Mouse (Mus musculus) mesoderm, embryonic 11.5 days (tissue): ENCODE measurements around the gene Bhlha15.

ENCODE experiments used
- DNase-seq: peaks from one replicate; pipeline ENCODE4 v3.0.0-alpha.2; 2012; ENCODE audit warnings: low read depth, low spot score

The Bhlha15 gene

DNA sequence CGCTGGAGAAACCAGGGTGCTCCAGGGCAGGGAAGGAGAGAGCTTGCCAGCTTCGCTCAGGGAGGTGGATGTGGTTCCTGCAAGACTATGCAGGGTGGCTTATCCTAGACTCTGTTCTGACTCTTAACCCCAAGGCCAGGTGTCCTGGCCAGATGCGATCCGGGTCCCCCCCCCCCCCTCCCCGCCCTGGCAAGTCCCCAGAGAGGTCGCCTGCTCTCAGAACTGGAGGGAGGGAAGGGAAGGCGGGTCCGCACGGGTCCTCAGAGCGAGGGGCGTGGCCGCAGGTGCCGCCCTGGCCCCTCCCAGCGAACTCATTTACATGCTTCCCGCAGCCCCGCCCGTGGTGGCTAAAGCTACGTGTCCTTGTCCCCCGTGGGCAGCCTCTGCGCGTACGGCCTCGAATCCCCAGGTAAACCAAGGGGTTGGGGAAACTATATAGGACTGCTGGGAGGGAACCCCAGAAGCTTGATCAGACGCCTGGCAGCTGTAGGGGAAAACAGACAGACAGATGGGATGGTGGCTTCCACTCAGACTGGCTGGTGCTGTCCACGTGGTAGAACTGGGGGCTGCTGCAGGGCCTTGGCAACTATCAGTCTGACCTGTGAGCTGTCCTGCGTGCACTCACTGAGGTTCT is at the start of gene Bhlha15:
Gene Bhlha15 (plus strand): TSS at position 337 of the 634 bp plus-strand sequence.
- peak; percentile 44 for DNase-seq

DNA sequence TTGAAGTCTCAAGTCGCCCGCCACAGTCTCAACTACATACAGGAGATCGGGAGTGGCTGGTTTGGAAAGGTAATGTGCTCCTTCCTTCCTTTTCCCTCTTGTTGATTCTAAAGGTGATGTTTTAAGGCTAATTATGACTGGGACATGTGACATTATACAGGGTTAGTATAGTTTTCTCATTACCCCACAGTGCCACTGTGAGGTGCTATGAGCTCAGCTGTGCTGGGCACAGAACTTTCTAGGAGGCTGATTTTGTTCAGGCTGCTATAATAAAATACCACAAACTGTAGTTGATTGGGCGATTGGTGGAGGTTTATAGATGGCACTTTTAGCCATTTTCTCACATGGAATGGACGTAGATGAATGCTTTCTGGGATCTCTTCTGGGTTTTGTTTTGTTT is 46.6 kb upstream of the Bhlha15 start:
- no peak for DNase-seq

DNA sequence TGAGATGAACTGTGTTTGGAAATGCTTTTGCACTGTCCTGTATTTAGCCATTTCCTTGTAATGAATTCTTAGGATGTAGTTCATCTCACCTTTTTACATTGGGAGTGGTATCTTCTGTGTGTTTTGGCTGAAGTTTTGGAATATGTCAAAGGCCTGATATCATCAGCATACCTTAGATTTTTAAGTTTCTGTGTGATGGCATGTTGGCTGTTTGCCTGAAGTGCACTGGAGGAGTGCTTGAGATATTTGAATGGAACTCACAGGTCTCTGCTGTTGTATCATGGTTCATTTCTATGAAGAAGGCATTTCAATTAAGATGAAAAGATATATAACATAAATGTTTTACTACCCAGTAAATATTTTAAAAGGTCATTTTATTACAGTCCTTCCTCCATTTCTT is 43.2 kb upstream of the Bhlha15 start:
- no peak for DNase-seq

DNA sequence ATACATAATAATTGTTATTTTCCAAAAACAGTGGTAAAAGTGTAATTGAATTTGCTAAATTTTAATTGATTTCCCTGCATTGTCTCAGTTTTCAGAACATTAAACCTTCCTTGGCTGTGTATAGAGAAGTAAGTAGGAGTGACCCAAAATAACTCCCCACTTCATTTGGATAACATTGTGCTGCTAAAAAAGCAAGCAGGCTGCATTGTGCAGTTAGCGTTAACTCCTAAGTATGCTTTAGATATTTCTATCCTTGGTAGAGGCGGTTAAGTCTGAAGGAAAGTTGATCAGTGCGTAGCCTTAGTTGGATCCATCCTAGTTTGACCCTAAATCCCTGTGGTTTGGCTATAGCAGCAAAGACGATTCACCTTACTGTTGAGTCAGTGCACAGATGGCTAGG is 40.6 kb upstream of the Bhlha15 start:
- no peak for DNase-seq

DNA sequence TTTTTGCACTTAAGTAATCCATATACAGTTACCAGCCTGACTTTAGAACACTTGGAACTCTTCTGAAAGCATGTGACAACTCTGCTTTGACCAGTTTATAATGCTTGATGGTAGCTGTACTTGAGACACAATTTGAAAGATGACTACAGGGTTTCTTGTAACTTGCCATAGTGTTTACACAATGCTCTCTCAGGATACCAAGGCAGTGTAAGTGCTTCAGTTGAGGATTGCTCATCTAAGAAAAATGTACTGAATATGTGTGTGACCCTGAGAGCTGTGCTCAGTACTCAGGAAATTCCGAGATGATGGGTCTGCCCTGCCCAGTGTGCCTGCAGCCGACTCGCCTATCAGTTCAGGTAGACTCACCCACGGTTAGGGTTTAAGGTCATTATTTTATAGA is 38.8 kb upstream of the Bhlha15 start:
- no peak for DNase-seq

DNA sequence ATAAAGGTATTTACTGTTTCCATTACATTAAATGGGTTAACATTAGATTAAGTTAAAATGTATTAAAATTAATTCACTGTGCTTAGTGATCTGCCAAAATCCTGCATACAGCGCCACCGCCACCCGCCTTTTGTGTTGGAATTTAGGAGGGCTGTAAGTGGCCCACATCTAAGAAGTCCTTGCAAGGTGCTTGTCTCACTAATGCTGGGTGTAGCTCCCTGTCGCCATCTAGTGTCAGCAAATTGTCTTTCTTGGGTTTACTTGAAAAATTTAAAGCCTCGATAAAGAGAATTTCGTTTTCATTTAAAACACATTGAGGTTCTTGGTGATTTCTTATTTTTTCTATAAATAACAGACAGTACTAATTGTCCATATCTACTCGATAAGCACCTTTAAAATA is 35.6 kb upstream of the Bhlha15 start:
- peak; percentile 78 for DNase-seq

DNA sequence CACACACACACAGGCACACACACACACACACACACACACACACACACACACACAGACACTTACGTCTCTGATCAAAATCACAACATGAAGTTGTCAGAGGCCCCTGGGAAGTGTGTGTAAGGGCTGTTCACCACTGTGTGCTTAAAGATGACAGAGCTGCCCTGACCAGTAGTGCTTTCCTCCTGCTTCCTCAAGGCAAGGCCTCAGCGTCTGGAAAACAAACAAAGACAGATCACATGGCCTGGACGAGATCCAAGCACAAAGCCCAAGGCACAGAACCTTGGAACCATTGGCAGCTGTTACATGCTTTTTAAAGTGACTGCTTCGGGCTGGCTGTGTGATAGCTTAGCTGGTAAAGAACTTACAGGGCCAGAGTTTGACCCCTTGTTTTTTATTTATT is 31.5 kb upstream of the Bhlha15 start:
- no peak for DNase-seq

DNA sequence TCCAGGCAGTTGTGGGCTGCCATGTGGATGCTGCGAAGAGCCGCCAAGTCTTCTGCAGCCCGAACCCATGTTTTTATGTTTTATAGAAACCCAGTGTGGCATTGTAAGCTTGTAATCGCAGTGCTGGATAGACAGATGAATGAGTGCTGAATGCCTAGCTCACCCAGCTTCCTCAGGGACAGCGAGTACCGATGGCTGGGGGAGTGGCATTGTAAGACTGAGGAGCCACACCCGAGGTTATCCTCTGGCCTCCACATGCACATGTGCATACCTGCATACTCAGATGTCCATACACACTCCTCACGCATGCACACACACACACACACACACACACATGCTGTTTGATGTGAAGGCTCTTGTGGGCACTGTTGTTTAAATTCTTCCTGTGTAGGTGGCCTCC is 30.9 kb upstream of the Bhlha15 start:
- no peak for DNase-seq

DNA sequence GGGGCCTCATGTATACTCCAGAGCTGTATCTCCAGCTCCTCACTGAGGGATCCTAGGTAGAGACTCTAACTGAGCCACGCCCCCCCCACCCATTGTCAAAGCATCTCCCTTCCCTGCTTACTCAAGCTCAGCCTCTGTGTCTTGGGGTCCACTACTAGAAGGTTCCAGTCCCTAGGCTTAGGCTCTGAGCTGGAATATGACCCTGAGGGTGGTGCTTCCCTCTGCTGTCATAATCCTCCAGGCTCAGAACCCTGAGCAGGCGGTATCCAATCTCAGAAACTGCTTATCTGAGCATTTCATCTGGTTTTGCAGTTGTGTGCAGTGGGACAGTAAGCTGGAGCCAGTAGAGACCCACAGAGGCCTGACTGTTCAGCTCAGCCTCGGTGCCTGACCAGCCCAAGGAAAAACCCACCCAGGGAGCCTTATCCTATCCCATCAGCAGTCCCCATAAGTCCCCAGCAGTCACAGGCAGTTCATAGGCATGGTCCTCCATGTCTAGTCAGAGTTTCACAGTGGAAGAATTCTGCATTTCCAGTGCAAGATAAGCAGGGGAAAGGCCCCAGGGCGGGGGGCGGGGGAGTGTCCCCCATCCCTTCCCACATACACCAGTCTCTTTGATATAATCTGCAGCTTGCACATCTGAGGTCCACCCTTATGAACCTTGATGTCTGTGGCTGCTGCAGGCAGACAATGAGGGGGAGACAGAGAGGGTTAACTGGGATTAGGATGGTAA is 27.8 kb upstream of the Bhlha15 start:
- no peak for DNase-seq

DNA sequence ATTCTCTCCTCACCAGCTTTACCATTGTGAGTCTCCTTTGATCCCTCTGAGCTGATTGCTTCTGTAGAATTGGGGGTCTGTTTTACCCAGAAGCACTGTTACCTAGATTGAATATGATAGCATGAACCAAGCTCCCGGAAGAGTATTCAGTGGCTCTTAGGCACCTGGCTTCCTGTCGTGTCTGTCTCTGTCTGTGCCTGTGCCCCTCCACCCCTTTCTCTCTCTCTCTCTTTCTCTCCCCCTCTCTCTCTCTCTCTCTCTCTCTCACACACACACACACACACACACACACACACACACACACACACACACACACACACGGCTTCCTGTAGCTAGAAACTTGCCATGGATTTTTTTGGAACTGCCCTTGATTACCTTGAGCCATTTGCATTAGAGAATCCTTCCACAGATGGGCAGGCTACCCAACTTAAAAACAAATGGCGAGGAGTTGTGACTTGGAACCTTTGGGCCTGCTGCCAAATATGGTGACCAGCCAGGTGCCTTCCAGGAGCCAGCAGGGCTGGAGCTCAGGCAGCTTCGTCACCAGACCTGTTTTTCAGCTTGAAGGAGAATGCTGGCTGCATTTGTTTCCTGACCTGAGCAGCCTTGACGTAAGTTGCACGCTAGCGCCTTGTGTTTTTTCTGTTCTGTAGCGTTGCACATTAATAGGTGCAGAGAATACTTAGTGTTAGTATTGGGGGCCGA is 27.1 kb upstream of the Bhlha15 start:
- no peak for DNase-seq

DNA sequence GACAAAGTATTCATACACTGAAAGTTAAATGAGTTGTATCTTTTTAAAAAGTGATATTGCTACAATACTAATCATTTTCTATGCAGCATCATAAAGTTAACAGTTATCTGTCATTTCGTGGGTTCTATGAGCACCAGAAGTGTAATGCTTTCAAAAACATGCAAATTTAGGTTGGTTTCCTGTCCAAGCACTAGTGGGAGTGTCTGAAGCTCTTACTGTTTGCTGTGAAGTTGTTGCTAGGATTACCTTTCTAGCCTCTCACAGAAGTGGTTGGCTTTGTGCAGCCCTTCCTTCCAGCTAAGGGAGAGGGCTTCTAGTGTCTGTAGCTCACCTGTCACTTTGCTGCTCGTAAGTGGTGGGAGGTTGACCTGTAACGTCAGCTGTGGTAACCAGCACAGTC is 24.3 kb upstream of the Bhlha15 start:
- DNase-seq = no peak

DNA sequence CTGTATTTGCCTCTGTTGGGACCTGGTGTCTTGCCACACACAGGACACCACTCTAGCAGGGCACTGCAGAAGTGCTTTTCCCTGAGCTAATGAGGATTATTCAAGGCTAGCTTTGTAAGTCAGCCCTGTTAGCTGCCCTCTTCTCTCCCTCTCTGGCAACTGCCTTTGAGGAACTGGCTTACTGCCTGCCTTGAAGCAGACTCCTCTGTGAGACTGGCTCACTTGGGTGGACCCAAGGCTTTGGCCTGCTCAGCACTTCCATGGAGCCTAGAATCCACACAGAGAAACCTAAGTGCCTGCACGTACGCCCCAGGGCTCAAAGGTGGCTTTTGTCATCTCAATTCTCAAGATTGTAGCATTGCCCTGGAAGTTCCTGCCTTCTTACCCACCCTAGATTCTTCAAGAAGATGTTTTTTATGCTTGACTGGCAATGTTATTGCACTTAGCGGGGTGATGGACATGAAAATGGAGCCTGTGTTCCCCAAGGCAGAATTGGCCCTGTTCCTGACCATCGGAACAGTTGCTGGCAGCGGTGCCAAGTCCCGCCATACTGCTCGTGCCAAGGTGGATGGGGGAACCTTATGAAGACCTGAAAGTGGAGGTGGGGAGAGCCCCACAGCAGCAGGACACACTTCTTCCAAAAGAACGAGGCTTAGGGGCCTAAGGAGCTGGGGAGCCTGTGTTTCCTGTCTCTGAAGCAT is 20.7 kb upstream of the Bhlha15 start:
- DNase-seq = no peak

DNA sequence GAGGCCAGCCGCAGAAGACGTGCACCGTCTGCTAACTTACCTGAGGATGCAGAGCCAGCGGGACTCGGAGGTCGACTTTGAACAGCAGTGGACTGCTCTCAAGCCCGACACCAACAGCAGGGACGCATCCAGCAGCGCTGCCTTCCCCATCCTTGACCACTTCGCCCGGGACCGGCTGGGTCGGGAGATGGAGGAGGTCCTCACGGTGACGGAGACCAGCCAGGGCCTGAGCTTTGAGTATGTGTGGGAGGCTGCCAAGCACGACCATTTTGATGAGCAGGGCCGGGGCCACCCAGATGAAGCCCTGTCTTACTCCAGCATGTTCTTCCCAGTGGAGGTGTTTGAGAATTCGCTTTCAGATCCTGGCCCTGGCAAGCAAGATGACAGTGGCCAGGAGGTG is 16.4 kb upstream of the Bhlha15 start:
- DNase-seq = no peak

DNA sequence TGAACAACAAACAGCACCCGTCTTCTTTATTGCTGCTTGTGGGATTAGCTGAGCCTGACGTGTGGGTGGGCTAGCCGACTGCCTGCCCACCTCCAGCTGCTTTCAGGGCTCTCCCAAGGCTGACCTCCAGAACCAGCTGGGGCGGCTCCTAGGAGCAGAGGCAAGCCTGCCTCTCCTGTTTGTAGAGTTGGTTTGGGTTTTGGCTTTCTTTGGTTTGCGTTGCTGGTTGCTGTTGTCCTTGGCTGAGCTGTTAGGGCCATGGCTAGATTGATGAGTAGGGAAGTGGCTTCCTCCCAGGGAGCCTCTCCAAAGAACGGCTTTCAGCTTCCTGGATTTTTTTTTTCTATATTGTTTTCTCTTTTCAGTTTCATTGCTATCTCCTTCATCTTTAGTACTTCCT is 11.9 kb upstream of the Bhlha15 start:
- no peak for DNase-seq

DNA sequence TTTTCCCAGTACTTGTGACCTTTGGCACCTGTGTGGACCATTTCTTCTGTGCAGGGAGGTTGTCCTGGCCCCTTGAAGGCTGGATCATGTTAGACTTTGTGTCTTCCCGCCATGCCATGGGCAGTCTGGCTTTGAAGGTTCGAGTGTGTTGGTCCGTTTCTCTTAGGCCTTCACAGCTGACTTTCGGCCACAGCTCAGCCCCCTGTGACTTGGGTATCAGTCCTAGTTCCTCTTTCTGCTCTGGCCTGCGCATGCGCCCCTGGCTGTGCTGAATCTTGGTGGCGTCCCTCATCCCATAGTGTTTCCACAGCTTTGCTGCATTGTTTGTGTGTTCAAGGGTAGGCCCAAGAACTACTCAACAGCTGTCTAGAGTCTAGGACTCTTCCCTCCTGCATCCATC is 8.8 kb upstream of the Bhlha15 start:
- no peak for DNase-seq

DNA sequence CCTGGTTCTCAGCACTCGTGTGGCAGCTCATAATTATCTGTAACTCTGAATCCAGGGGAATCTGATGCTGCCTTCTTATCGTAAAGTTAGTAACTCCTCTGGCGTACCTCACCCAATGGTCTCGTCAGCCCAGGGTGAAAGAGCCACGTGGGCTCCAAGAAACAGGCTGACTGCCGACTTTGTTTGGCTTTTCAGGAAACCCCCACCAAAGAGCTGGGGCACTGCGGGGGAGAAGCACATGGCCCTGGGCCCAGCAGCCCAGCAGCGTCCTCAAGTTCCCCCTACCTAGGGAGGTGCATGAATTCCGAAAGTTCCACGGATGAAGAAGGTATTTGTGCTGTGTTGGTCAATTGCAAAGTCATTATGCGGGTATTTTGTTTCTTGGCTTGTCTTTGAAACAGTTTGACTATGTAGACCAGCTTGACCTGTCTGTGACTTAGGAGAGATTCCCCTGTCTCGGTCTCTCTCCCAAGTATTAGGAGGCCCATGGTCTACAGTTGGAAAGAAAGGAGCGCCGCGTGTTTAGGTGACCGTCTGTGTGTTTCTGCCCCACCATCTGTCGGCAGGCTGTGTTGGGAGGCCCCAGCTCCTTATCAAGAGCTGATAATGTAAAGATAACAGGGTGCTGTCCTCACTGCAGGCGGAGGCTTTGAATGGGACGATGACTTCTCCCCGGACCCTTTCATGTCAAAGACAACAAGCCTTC is 7.4 kb upstream of the Bhlha15 start:
- no peak for DNase-seq

DNA sequence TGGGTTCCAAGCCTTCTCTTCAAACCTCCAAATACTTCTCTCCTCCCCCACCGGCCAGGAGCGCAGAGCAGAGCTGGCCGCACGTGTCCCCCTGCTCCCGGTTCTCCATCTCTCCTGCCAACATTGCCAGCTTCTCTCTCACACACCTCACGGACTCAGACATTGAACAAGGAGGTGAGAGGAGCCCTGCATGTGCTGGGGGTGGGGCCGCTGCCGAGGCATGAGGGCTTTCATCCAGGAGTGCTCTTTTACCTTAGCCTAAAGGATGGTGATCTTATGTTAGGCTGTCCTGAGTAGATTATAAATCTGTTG is 6.9 kb upstream of the Bhlha15 start:
- DNase-seq = no peak

DNA sequence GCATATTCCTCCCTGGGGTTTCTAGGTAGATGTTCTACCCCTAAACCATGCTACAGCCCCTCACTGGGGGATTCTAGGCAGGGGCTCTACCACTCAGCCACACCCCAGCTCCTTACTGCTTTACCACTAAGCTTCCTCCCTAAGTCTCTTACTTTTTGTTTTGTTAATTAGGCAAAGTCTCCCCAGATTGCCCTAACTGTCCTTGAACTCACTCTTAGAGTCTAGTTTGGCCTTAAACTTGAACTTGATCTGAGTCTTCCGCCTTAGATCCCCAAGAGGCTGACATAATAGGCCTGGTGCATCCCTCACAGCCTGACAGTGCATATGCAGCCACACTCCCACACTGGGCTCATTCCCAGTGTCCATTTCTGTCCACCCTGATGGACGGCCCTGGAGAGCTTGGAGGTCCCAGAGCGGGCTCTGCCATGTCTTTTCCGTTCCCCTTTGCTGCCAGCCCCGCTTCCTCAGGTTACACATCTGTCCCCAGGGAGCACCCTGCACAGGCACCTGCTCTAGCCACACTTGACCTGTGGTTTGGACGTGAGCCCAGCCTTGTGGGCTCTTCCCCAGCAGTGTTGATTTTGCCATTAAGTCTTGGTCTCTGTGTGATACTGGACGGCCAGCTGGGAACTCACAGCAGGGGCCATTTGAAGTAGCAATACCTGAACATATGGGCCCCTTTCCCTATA is 6.3 kb upstream of the Bhlha15 start:
- DNase-seq = no peak

DNA sequence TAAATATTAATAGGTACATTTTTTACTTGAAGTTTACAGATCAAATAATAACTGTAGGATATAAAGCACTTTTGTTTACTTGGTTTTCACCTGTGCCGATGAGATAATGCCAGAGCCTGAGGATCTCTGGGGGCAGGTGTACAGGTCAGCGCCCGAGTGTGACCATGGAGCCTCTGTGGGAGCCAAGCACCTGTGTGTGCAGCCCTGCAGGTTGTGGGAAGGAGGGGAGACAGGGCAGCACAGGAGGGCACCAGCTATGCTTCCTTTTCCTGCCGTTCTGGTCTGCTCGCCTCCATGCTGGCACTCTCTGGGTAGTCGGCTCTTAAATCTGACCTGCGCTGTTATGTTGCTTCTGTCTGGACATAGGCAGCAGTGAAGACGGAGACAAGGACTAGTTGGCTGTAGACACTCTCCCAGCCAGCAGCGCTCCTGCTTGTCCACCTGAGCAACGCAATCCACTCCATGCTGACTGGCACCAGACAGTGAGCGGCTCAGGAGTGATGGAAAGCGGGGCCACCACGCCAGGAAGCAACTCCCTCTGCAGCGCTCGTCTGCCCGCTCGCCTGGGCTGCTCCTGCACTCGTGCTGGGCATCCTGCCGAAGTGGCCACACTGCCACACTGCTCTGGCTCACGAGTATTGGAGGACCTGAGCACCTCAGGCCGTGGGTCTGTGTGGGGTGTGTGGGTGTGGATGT is 5.6 kb upstream of the Bhlha15 start:
- DNase-seq = no peak

DNA sequence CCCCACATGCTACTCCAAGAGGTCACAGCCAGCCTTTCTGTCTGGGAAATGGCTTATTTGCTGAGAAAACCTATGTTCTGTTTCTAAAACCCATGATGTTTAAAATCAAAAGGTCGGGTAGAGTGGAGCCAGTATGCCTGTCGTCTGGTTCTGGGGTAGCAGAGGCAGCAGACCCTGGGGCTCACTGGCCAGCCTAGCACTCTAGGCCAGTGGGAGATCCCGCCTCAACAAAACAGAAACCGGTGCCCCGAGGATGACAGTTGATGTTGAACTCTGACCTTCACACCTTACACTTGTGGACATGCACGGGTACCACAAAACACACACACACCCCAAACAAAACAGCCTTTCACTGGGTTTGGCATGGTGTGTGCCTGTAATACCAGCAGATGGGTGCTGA is 1.7 kb upstream of the Bhlha15 start:
- DNase-seq = no peak

DNA sequence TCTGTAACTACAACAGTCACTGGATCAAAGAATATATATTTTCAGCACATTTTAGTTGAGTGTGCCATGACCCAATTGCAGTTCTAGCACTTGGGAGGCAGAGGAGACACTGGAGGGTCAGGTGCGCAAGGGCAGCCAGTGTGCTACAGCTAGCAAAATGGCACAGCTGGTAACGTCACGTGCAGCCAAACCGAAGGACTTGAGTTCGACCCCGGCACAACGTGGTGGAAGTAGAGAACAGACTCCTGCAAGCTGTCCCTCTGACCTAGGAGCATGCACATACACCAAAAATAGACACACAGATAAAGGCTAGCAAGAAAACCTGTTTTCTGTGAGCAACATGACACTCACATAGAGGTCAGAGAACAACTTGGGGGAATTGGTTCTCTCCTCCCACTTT is 759 bp upstream of the Bhlha15 start:
- DNase-seq = no peak
